Mouse (Mus musculus) lung, adult 18-20 months (tissue): Measurements from ENCODE around the gene Calr3.
A peak's percentile ranks its signal among the peaks of the same experiment; 100 is the strongest.

Experiments used
- DNase-seq, 2 experiments: peaks; one replicate each; pipeline ENCODE4 v3.0.0; 2022; ENCODE audit warnings: mixed read lengths in 2 of 2

Calr3 gene

DNA sequence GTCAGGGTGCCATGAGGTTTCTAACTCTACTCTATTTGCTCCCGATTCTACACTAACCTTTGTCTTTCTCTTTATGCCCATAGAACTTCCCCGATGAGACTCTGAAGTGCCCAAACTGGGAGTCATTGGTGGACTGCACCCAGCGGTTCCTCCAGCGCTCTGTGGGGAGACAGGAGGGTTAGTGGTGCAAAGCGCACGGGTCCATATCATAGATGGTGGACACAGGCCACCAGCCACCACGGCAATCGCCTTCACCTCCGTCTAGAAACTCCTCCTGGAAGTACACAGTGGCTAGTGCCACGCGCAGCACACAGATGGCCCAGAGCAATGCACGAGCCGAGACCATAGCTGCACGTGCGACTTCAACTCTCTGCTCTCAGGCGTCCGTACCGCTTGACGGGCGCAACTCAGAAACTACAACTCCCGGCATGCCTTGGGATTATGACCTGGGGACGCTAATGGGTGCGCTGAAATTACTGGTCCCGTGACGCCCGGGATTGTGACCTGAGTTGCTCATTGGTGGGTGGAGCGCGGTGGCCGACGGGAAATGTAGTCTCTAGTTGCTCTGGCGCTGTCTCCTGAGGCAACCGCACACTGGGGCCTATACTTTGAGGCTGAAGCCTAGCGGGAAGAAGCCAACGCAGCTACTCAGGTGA lies at the start of gene Calr3, which contains the start of gene 1700030K09Rik:
Gene Calr3, minus strand, starts transcription at position 533 of the 656 bp plus-strand sequence.
Gene 1700030K09Rik, plus strand, starts transcription at position 543 of the 656 bp plus-strand sequence.
- peak; percentile 99 for DNase-seq

GRCm38 (mm10) chr8:72493381-72493780 lies 49.7 kb upstream of the Calr3 start:
- no peak for DNase-seq

GRCm38 (mm10) chr8:72492622-72493081 lies 49.0 kb upstream of the Calr3 start:
- peak; percentile 99 to 100 for DNase-seq

DNA sequence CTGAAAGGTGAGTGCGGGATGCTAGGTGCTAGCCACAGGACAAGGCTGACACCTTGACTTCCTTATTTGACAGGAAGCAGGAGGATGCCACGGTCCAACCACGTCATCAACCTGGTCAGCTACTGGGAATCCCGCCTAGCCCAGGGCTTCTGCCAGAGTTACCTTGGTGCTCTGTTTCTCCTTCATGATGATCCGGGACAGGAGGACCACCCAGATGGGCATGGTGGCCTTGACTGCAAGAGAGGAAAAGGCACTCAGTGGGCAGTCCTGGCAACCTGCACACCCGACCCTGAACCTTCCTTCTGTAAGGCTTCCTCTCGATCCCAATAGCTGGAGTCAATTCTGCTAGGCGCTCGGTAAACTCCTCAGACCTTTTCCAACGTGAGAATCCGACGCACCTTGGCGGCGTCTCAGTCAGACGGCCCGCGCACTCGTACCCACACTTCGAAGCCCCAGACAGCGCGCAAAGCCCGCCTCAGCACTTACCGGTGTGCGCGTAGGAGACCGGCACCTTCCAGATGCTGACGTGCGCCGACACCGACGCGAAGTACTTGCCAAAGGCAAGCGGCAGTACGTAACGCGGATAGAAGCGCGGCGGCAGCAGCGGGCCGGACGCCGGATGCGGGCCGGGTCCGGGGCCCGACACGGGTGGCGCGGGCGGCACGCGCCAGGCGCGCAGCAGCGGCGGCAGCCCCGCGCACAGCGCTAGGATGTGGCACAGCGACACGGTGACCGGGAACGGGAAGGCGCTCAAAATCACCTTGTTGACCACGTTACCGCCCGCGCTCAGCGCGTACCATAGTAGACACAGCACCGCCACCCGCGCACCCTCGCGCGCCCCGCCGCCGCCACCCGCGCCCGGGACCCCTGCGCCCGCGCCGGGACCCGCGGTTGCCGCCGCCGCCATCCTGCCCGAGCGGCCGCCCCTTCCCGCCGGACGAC lies 48.3 kb upstream of the Calr3 start, which contains the start of gene Slc35e1:
Gene Slc35e1, minus strand, starts transcription at position 935 of the 942 bp plus-strand sequence.
- DNase-seq, result peak; percentile 29 to 35

DNA sequence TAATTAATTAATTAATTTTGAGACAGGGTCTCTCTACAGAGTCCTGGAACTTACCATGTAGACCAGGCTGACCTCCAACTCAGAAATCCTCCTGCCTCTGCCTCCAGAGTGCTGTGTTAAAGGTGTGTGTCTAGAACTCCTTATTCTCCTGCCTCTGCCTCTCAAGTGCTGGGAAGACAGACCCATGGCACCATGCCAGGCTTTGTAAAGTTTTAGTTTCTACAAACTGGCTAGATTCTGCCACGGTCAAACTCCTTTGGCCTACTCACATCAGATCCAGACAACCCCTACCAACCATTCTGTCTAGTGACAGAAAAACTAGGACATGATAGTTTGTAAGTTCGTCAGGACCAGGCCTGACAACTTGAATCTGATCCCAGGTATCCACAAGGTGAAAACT lies 47.3 kb upstream of the Calr3 start:
- DNase-seq, result no peak

- no peak for DNase-seq
Observed at GRCm38 (mm10) chr8:72487014-72487413, 43.3 kb upstream of the Calr3 start.

DNA sequence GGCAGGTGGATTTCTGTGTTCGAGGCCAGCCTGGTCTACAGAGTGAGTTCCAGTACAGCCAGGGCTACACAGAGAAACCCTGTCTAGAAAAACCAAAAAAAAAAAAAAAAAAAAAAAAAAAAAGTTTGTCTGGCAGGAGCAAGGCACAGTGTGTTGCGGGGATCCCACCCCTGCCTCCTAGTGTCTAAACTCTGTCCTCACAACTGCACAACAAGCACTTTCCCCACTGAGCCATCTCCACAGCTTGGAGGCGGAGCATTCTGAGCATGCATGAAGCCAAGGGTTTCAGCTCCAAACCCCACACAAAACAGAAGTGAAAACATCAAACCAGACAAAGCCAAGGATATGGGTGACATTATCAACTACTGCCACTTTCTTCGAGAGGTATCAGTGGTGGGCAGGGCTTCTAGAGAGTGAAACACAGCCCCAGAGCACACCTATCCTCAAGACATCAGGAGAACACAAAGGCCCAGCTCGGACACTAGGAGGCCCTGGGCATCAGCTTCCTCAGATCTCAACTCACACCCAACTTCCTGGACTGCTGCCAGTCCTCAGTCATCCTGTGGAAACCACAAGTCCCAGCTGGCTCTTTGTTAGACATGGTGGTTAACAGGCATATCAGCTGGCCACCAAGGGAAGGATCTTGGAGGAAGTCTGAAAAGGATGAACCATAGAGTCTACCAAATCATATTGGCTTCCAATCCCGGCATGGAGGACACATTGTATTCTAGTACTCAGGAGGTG lies 42.0 kb upstream of the Calr3 start:
- peak; percentile 71 to 75 for DNase-seq

GRCm38 (mm10) chr8:72474826-72475546 lies 31.3 kb upstream of the Calr3 start, which contains the start of gene Cherp:
Gene Cherp (minus strand): TSS chr8:72475226.
- DNase-seq, result peak; percentile 98

GRCm38 (mm10) chr8:72470684-72471083 lies 27.0 kb upstream of the Calr3 start:
- no peak for DNase-seq

DNA sequence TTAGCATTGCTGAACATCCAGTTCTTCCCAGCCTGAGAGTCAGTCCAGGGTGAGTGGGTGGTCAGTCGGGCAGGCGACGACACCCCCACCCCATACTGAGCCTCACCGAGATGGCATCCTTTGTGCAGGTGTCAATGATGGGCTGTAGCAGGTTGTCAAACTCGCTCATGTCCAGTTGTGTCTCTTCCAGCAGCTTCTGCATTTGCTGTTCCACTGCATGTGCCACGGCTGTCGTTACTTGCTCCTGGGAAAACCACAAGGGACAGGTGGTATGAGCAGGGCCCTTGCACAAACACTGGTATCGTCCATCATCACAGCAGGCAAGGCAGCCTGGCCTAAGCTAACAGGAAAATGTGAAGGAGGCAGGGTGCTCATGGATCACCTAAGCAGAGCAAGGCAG lies 26.3 kb upstream of the Calr3 start:
- DNase-seq, result no peak

GRCm38 (mm10) chr8:72469243-72469642 lies 25.6 kb upstream of the Calr3 start:
- no peak for DNase-seq

DNA sequence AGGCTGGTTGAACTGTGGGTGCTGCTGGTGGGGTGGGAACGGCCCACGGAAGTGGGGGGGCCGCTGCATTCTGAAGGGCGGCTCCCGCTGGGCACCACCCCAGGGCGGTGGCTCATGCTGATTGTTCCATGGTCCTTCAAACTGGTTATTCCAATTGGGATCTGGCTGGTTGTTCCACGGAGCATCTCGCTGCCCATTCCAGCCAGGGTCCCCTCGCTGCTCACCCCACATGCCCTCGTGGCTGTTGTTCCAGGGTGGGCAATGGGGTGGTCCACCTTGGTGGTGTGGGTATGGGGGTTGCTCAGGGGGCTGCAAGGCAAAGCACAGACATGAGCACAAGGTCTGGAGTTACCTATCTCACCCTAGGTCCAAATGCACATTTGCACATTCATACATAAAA lies 20.5 kb upstream of the Calr3 start:
- no peak for DNase-seq

GRCm38 (mm10) chr8:72459881-72460533 lies 16.3 kb upstream of the Calr3 start:
- no peak for DNase-seq

DNA sequence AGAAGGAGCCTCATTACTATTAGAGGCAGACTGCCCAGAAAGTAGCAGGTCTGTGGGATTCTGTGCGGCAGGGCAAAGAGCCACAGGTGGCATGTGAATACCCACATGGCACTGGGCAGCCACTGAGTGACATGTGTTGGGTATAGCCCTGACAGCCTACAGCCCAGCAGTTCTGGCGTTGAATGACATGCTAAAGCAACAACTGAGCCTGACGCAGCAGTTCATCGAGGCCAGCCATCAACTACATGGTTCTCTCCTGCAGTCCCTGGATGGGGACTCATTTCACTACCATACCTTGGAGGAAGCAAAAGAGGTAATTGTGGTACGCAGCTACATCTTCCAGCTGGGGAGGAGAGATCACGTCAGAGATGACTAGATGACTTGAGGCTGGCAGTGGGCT lies 14.8 kb upstream of the Calr3 start:
- no peak for DNase-seq

DNA sequence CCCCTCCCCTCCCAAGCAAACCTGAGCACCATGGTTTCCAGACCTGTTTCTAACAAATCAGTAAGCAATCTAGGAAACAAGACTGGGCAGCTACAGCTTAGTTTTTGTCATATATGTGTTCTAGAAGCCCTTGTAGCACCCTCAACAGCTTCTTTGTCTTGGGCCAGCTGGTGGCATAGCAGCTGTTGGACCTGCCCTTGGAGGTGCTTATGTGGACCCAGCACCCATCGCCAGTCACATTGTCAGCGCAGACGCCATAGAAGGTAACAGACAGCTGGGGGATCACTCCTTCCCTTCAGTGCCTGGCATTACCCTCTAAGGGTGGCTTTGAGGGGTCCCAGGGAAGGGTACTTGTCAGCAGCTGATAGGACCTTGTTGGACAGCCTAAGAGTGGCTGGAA lies 14.1 kb upstream of the Calr3 start:
- no peak for DNase-seq

- no peak for DNase-seq
Observed at GRCm38 (mm10) chr8:72455317-72455716, 11.6 kb upstream of the Calr3 start.

- DNase-seq, result no peak
Observed at GRCm38 (mm10) chr8:72453904-72454303, 10.2 kb upstream of the Calr3 start.

DNA sequence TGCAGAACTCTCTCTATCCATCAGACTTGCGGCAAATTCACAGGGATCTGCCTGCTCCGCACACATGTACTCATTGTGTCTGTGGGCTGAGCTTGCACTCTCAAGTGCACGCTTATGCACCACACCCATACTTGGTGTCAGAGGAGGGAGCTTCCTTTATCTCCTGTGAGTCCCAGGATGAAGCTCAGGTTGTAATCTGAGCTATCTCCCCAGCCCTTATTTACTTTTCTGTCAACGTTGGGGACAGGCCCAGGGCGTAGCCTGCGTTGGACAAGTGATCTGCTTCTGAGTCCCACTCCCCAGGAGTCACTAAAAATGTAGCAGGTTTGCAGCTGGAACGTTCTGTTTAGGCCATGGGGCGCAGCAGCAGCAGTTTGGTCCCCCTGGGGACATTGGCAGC lies 7.8 kb upstream of the Calr3 start:
- DNase-seq, result no peak

DNA sequence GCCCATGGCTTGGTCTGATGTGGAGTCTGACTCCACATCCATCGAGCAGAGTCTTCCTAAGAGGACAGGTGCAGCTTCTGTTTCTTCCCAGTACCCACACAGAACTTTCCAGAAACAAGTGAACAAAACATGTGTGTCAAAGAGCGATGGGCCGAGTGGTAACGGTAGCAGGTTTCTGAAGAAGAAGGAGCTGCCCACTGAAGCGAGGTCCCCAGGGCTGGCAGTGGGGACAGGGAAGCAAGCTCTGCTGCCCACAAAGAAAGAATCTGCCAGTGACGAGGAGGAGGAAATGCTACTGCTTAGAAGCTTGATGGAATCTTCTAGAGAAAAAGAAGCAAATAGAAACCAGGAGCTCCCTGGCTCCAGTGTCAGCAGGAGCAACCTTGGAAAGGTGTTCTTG lies 1.4 kb upstream of the Calr3 start:
- no peak for DNase-seq

DNA sequence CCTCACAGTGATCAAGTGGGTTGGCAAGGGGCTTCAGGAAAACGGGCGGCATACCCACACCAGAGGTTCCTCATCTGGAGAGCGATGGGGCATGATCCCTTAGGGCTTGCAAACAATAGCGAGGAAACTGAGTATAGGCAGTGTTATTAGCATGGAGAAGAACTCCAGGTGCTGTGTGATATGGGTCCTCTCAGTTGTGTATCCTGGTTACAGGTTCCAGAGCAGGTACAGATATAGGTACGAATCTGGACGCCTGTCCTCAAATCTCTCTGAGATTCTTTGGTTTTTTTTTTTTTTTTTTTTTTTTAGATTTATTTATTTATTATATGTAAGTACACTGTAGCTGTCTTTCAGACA lies 302 bp upstream of the Calr3 start:
- no peak for DNase-seq

DNA sequence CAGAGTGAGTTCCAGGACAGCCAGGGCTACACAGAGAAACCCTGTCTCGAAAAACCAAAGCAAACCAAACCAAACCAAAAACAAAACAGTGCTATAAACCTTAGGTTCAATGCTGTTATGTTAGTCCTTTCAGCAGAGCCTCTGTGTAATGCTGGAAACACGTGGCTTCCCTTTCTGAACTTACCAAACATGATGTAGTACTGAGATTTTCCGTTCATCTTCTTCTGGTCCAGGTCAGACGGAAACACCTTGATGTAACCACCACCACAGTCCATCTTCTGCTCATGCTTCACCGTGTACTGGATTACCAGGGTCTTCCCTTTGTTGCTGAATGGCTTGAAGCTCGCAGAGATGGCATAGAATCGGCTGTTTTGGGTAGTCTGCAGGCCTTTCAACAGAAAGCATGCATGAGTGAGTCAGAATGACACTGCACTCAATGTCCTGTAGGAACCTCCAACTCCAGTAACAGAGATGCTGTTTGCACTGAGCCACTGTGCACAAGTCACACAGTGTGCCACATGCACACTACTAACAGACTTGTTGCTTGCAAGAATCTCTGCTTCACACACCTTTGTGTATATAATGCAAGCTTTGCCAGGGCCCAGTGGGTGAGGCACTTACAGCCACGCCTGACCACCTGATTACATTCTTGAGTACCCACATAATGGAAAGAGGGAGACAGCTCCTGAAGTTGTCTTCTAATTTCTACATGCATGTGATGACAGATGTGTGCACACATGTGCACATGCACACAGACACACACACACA lies 5.2 kb downstream of the Calr3 start:
- peak in 1 of 2 experiments; percentile 56 for DNase-seq
